Mouse (Mus musculus): ENCODE measurements around the gene Tmcc1. TPM values are rescaled to one million over a fixed set of nuclear protein-coding genes. Genes with fewer than 3 reads are reported as not detected.
"Not testable (repeated sequence)": the region's sequence is repeated elsewhere in the genome, so short reads cannot be mapped to it uniquely, and the experiment has no call there.

Tmcc1 gene
- polyA plus RNA-seq, 1 experiment from 2014 or later = 27.1 TPM

- no peak for ATAC-seq
- Histone ChIP-seq H3K4me3 (ENCODE audit: low read depth, low read length) (no peak overlapping the region), H3K9me3 (replicated peaks; ENCODE audit: control insufficient read depth, low read length, poor library complexity, severe bottlenecking) (no peaks in the 10 kb centered on the region), H3K27ac (ENCODE audit: low read length) (no peak overlapping the region), H3K4me1 (ENCODE audit: control insufficient read depth, insufficient read depth, low read length) (peaks cover 16% of the 10 kb centered on the region), H3K27me3 (ENCODE audit: control insufficient read depth, insufficient read depth, low read depth, low read length) (no peaks in the 10 kb centered on the region), H3K4me2 (ENCODE audit: low read length) (no peak overlapping the region), H3K36me3 (ENCODE audit: control insufficient read depth, insufficient read depth, low read length) (no peaks in the 10 kb centered on the region), H3K9ac (ENCODE audit: low read depth, low read length) (no peak overlapping the region)
Observed at GRCm38 (mm10) chr6:116074892-116075291, 118.4 kb downstream of the Tmcc1 start.

DNA sequence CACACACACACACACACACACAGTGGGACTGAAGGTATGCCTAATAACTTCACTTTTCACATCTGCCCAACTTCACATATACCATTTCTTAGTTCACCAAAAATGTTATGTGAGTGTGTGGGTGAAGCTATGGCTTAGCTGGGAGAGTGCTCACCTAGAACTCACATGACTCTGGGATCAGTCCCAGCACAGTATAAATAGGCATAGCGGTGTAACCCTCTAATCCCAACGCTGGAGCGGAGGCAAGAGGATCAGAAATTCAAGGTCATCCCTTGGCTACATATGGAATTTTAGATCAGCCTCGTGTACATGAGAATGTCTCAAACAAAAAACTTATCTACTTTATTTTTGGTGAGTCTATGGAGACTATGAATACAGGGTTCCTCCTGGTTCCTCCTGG lies 119.7 kb downstream of the Tmcc1 start:
- H3K4me1 ChIP-seq (ENCODE audit: control insufficient read depth, insufficient read depth, low read length) = peaks cover 16% of the 10 kb centered on the region
- no peak overlapping the region for H3K4me2 ChIP-seq (ENCODE audit: low read length)
- H3K4me3 ChIP-seq (ENCODE audit: low read depth, low read length) = no peak overlapping the region
- H3K9ac ChIP-seq (ENCODE audit: low read depth, low read length) = no peak overlapping the region
- H3K27ac ChIP-seq (ENCODE audit: low read length) = no peak overlapping the region
- no peaks in the 10 kb centered on the region for H3K36me3 ChIP-seq (ENCODE audit: control insufficient read depth, insufficient read depth, low read length)
- H3K9me3 ChIP-seq (replicated peaks; ENCODE audit: control insufficient read depth, low read length, poor library complexity, severe bottlenecking) = no peaks in the 10 kb centered on the region
- ATAC-seq = no peak
- 80% methylated on average over 4 of the region's 4 CpGs for WGBS
- H3K27me3 ChIP-seq (ENCODE audit: control insufficient read depth, insufficient read depth, low read depth, low read length) = no peaks in the 10 kb centered on the region

DNA sequence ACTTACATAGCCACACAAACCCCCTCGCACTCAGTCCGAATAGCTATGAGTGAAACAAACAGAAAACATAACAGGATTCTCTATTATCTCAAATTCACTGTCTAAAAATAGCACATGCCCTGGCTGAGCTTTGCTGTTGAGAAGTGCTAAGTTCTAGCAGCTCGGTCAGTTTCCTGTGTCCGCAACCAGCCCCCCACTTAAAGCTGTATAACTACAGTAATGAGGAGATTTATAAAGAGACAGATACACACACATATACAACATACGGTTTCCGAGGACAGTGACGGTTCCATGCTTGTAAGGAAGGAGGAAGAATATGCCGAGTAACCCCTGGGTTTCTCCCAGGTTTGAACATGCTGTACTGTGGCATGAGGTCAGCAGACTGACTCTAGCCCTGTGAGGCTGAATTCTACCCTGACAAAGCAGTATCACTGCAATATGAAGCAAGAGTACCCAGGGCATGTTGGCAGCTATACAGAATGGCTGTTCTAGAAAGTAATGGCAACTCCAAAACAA lies 120.5 kb downstream of the Tmcc1 start:
- 0 out of 2 replicates have a peak overlapping the region, but pooled peaks have one; percentile 2 for H3K27ac ChIP-seq (ENCODE audit: low read length)
- H3K9ac ChIP-seq (ENCODE audit: low read depth, low read length) = no peak overlapping the region; the same call in 1 of the 2 replicates
- ATAC-seq = no peak
- no peaks in the 10 kb centered on the region for H3K36me3 ChIP-seq (ENCODE audit: control insufficient read depth, insufficient read depth, low read length)
- 54% methylated on average over 8 of the region's 8 CpGs for WGBS
- H3K4me2 ChIP-seq (ENCODE audit: low read length) = peak overlapping the region; percentile 13; the same call in 1 of the 2 replicates
- H3K4me1 ChIP-seq (ENCODE audit: control insufficient read depth, insufficient read depth, low read length) = peaks cover 16% of the 10 kb centered on the region
- H3K9me3 ChIP-seq (replicated peaks; ENCODE audit: control insufficient read depth, low read length, poor library complexity, severe bottlenecking) = no peaks in the 10 kb centered on the region
- no peak overlapping the region for H3K4me3 ChIP-seq (ENCODE audit: low read depth, low read length)
- H3K27me3 ChIP-seq (ENCODE audit: control insufficient read depth, insufficient read depth, low read depth, low read length) = no peaks in the 10 kb centered on the region

DNA sequence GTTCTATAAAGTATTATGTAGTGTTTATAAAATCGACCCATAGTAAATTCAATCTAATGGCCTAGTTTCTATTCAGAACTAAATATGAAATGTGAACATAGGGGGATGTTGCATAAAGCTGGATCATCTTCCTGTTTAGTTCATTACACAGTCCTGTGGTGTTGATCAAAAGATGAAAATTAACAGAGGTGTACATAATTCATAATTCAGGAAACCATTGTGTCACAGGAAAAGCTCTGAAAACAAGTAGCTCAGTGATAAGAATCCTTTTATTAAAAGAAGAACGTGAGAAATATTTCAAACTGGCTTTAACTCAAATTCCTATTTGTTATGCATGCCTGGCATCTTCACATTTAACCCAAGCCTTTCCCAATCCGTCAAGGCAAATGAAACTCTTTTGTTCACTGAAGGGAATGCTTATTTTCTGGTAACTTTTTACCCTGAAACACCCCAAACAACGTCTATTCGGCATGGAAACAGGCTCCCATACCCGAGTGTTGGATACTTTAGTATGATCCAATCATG lies 121.0 kb downstream of the Tmcc1 start:
- 0 out of 2 replicates have a peak overlapping the region, but pooled peaks have one; percentile 2 for H3K27ac ChIP-seq (ENCODE audit: low read length)
- no peak overlapping the region; the same call in 1 of the 2 replicates for H3K4me2 ChIP-seq (ENCODE audit: low read length)
- no peaks in the 10 kb centered on the region for H3K36me3 ChIP-seq (ENCODE audit: control insufficient read depth, insufficient read depth, low read length)
- WGBS = 23% methylated on average over 6 of the region's 6 CpGs
- no peak for ATAC-seq
- no peak overlapping the region for H3K4me3 ChIP-seq (ENCODE audit: low read depth, low read length)
- peaks cover 16% of the 10 kb centered on the region for H3K4me1 ChIP-seq (ENCODE audit: control insufficient read depth, insufficient read depth, low read length)
- no peaks in the 10 kb centered on the region for H3K9me3 ChIP-seq (replicated peaks; ENCODE audit: control insufficient read depth, low read length, poor library complexity, severe bottlenecking)
- no peak overlapping the region for H3K9ac ChIP-seq (ENCODE audit: low read depth, low read length)
- H3K27me3 ChIP-seq (ENCODE audit: control insufficient read depth, insufficient read depth, low read depth, low read length) = no peaks in the 10 kb centered on the region

DNA sequence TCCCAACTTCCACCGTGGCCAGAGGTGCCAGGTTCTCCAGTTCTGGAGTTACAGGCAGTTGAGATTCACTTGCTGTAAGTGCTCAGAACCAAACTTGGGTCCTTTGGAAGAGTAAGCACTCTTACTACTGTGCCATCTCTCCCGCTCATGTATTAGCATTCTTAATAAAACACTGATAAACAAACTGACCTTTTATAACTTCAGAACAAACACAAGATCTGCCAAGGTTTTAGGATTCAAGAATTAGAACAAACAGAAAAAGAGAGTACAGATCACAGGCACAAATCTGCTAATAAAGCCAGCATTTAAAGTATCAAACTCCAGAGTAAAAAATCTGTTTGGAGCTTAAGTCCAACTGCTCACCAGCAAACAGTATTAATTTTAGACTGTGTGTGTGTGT lies 121.5 kb downstream of the Tmcc1 start:
- no peak overlapping the region for H3K9ac ChIP-seq (ENCODE audit: low read depth, low read length)
- WGBS = 87% methylated on average over 2 of the region's 2 CpGs
- peaks cover 16% of the 10 kb centered on the region for H3K4me1 ChIP-seq (ENCODE audit: control insufficient read depth, insufficient read depth, low read length)

GRCm38 (mm10) chr6:116070558-116070957 lies 122.7 kb downstream of the Tmcc1 start:
- no peaks in the 10 kb centered on the region for H3K36me3 ChIP-seq (ENCODE audit: control insufficient read depth, insufficient read depth, low read length)
- H3K9me3 ChIP-seq (replicated peaks; ENCODE audit: control insufficient read depth, low read length, poor library complexity, severe bottlenecking) = no peaks in the 10 kb centered on the region
- H3K4me1 ChIP-seq (ENCODE audit: control insufficient read depth, insufficient read depth, low read length) = peaks cover 16% of the 10 kb centered on the region
- no peaks in the 10 kb centered on the region for H3K27me3 ChIP-seq (ENCODE audit: control insufficient read depth, insufficient read depth, low read depth, low read length)
- H3K4me2 ChIP-seq (ENCODE audit: low read length) = no peak overlapping the region
- H3K9ac ChIP-seq (ENCODE audit: low read depth, low read length) = no peak overlapping the region
- ATAC-seq = no peak
- H3K27ac ChIP-seq (ENCODE audit: low read length) = no peak overlapping the region
- no peak overlapping the region for H3K4me3 ChIP-seq (ENCODE audit: low read depth, low read length)
- 98% methylated on average over 3 of the region's 3 CpGs for WGBS

More for the DNA sequence above, 121.5 kb downstream of the Tmcc1 start:
- H3K4me2 ChIP-seq (ENCODE audit: low read length) = no peak overlapping the region
- no peak overlapping the region for H3K27ac ChIP-seq (ENCODE audit: low read length)
- H3K4me3 ChIP-seq (ENCODE audit: low read depth, low read length) = no peak overlapping the region
- no peak for ATAC-seq
- no peaks in the 10 kb centered on the region for H3K36me3 ChIP-seq (ENCODE audit: control insufficient read depth, insufficient read depth, low read length)
- H3K9me3 ChIP-seq (replicated peaks; ENCODE audit: control insufficient read depth, low read length, poor library complexity, severe bottlenecking) = no peaks in the 10 kb centered on the region
- no peaks in the 10 kb centered on the region for H3K27me3 ChIP-seq (ENCODE audit: control insufficient read depth, insufficient read depth, low read depth, low read length)

DNA sequence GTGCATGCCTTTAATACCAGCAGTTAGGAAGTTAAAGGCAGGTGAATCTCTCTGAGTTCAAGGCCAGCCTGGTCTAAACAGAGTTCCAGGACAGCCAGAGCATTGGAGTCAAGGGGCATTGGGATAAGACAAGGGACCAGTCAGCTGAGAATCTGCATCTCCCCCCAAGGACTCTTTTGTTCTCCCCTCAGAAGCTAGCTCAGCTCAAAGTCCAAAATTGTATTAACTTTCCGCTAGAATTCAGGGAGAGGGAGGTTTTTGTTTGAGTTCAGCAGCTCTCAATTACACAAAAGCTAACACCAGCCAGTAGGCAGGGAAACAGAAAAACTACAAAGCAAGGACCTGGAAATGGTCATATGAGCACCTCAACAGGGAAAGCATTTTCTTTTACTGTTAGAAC lies 129.8 kb downstream of the Tmcc1 start:
- Histone ChIP-seq H3K9me3 (replicated peaks; ENCODE audit: control insufficient read depth, low read length, poor library complexity, severe bottlenecking) (no peaks in the 10 kb centered on the region), H3K27me3 (ENCODE audit: control insufficient read depth, insufficient read depth, low read depth, low read length) (no peaks in the 10 kb centered on the region), H3K4me3 (ENCODE audit: low read depth, low read length) (no peak overlapping the region), H3K4me1 (ENCODE audit: control insufficient read depth, insufficient read depth, low read length) (peaks cover 1% of the 10 kb centered on the region; the same call in 1 of the 2 replicates), H3K4me2 (ENCODE audit: low read length) (no peak overlapping the region), H3K36me3 (ENCODE audit: control insufficient read depth, insufficient read depth, low read length) (no peaks in the 10 kb centered on the region), H3K27ac (ENCODE audit: low read length) (no peak overlapping the region), H3K9ac (ENCODE audit: low read depth, low read length) (no peak overlapping the region)
- ATAC-seq = no peak
- 45% methylated on average over 1 of the region's 1 CpGs for WGBS

- not testable (repeated sequence) for H3K27ac ChIP-seq (ENCODE audit: low read length); H3K9me3 ChIP-seq (replicated peaks; ENCODE audit: control insufficient read depth, low read length, poor library complexity, severe bottlenecking); H3K4me3 ChIP-seq (ENCODE audit: low read depth, low read length); ATAC-seq; H3K36me3 ChIP-seq (ENCODE audit: control insufficient read depth, insufficient read depth, low read length); H3K27me3 ChIP-seq (ENCODE audit: control insufficient read depth, insufficient read depth, low read depth, low read length); H3K9ac ChIP-seq (ENCODE audit: low read depth, low read length); H3K4me2 ChIP-seq (ENCODE audit: low read length)
- peaks cover 20% of the 10 kb centered on the region for H3K4me1 ChIP-seq (ENCODE audit: control insufficient read depth, insufficient read depth, low read length)
Observed at GRCm38 (mm10) chr6:116059542-116059941, 133.7 kb downstream of the Tmcc1 start.

DNA sequence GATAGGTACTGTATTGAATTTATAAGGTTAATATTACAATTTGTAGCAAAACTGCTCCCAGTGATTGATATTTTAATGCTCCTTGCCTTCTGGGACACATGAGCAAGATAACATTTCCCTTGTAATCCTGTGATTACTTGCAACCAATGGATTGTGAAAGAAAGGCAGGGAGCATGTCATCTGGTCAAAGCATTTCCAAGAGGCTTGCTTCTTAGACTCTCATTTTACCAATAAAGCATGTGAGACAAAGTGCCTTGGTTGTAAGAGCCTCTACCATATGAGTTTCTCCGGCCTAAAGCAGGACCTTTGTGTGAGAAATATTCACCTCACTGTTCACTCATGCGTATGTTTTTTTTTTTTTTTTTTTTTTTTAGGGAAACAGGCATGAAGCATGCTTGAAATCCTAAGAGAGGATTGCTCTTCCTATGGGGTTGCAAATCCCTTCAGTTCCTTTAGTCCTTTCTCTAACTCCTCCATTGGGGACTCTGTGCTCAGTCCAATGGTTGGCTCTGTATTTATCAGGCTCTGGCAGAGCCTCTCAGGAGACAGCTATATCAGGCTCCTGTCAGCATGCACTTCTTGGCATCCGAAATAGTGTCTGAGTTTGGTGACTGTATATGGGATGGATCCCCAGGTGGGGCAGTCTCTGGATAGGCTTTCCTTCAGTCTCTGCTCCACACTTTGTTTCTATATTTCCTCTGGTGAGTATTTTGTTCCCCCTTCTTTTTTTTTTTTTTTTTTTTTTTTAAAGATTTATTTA lies 134.6 kb downstream of the Tmcc1 start:
- H3K4me1 ChIP-seq (ENCODE audit: control insufficient read depth, insufficient read depth, low read length) = peaks cover 26% of the 10 kb centered on the region
- no peak for ATAC-seq
- no peak overlapping the region for H3K4me2 ChIP-seq (ENCODE audit: low read length)
- H3K27me3 ChIP-seq (ENCODE audit: control insufficient read depth, insufficient read depth, low read depth, low read length) = no peaks in the 10 kb centered on the region
- no peaks in the 10 kb centered on the region for H3K36me3 ChIP-seq (ENCODE audit: control insufficient read depth, insufficient read depth, low read length)
- no peaks in the 10 kb centered on the region for H3K9me3 ChIP-seq (replicated peaks; ENCODE audit: control insufficient read depth, low read length, poor library complexity, severe bottlenecking)
- 41% methylated on average over 3 of the region's 3 CpGs for WGBS
- no peak overlapping the region for H3K9ac ChIP-seq (ENCODE audit: low read depth, low read length)
- H3K27ac ChIP-seq (ENCODE audit: low read length) = no peak overlapping the region
- H3K4me3 ChIP-seq (ENCODE audit: low read depth, low read length) = no peak overlapping the region
